Mouse (Mus musculus): ENCODE results near the gene Rxfp1. TPM values are rescaled to one million over a fixed set of nuclear protein-coding genes. Genes with fewer than 3 reads are reported as not detected.

Gene Rxfp1
- polyA plus RNA-seq, 1 experiment from 2014 or later: 0.29 TPM

- no peaks in the 10 kb centered on the region for H3K36me3 ChIP-seq (ENCODE audit: insufficient read depth, low read length)
- no peak for DNase-seq (ENCODE audit: low spot score)
- no peaks in the 10 kb centered on the region for H3K9me3 ChIP-seq (ENCODE audit: low read length)
- 68% methylated on average over 6 of the region's 6 CpGs for WGBS
- no peak for TF ChIP-seq EP300 (IDR thresholded peaks at IDR 0.05)
- no peak for TF ChIP-seq CTCF (IDR thresholded peaks at IDR 0.05)
- no peak overlapping the region for H3K4me2 ChIP-seq (replicated peaks; ENCODE audit: low read depth, low read length)
- ATAC-seq: no peak
- no peaks in the 10 kb centered on the region for H3K27me3 ChIP-seq (replicated peaks; ENCODE audit: insufficient read depth, low read length)
- no peak overlapping the region for H3K27ac ChIP-seq (ENCODE audit: low read length)
- H3K4me3 ChIP-seq (ENCODE audit: low read depth, low read length): no peak overlapping the region
- H3K9ac ChIP-seq (replicated peaks; ENCODE audit: low read depth): no peak overlapping the region
- no peaks in the 10 kb centered on the region for H3K4me1 ChIP-seq (ENCODE audit: insufficient read depth, low read depth, low read length)
Observed at GRCm38 (mm10) chr3:79745101-79745500, 7.4 kb upstream of the Rxfp1 start.

DNA sequence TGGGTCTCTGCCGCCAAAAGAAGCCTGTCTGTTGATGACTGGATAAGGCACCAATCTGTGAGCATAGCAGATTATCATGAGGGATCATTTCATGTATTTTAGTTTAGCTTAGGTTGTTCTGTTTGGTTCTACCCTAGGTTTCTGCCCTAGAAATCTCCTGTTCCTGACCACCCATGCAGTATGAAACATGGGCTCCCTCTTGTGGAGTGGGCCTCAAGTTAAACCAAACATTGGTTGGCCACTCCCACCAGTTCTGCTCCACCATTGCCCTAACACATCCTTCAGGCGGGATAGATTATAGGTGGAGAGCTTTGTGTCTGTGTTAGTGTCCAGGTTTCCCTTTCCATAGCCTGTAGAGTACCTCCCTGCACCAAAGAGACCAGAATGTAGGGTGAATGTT is 6.7 kb upstream of the Rxfp1 start:
- no peak for DNase-seq (ENCODE audit: low spot score)
- Histone ChIP-seq H3K9me3 (ENCODE audit: low read length) (no peaks in the 10 kb centered on the region), H3K27ac (ENCODE audit: low read length) (no peak overlapping the region), H3K9ac (replicated peaks; ENCODE audit: low read depth) (no peak overlapping the region), H3K4me2 (replicated peaks; ENCODE audit: low read depth, low read length) (no peak overlapping the region), H3K27me3 (replicated peaks; ENCODE audit: insufficient read depth, low read length) (no peaks in the 10 kb centered on the region), H3K4me3 (ENCODE audit: low read depth, low read length) (no peak overlapping the region), H3K36me3 (ENCODE audit: insufficient read depth, low read length) (no peaks in the 10 kb centered on the region), H3K4me1 (ENCODE audit: insufficient read depth, low read depth, low read length) (no peaks in the 10 kb centered on the region)
- no peak for ATAC-seq
- TF ChIP-seq CTCF (IDR thresholded peaks at IDR 0.05): peak; percentile 54
- TF ChIP-seq EP300 (IDR thresholded peaks at IDR 0.05): no peak
- WGBS: 86% methylated on average over 2 of the region's 2 CpGs

- H3K4me1 ChIP-seq (ENCODE audit: insufficient read depth, low read depth, low read length): no peaks in the 10 kb centered on the region
- no peaks in the 10 kb centered on the region for H3K9me3 ChIP-seq (ENCODE audit: low read length)
- no peak overlapping the region for H3K9ac ChIP-seq (replicated peaks; ENCODE audit: low read depth)
- no peak overlapping the region for H3K4me3 ChIP-seq (ENCODE audit: low read depth, low read length)
- no peak for DNase-seq (ENCODE audit: low spot score)
- no peak overlapping the region for H3K27ac ChIP-seq (ENCODE audit: low read length)
- H3K4me2 ChIP-seq (replicated peaks; ENCODE audit: low read depth, low read length): no peak overlapping the region
- no peaks in the 10 kb centered on the region for H3K36me3 ChIP-seq (ENCODE audit: insufficient read depth, low read length)
- no peaks in the 10 kb centered on the region for H3K27me3 ChIP-seq (replicated peaks; ENCODE audit: insufficient read depth, low read length)
- no peak for ATAC-seq
- TF ChIP-seq EP300 (IDR thresholded peaks at IDR 0.05) (no peak), CTCF (IDR thresholded peaks at IDR 0.05) (no peak)
- WGBS: 78% methylated on average over 2 of the region's 2 CpGs
Observed at GRCm38 (mm10) chr3:79740351-79740750, 2.7 kb upstream of the Rxfp1 start.

DNA sequence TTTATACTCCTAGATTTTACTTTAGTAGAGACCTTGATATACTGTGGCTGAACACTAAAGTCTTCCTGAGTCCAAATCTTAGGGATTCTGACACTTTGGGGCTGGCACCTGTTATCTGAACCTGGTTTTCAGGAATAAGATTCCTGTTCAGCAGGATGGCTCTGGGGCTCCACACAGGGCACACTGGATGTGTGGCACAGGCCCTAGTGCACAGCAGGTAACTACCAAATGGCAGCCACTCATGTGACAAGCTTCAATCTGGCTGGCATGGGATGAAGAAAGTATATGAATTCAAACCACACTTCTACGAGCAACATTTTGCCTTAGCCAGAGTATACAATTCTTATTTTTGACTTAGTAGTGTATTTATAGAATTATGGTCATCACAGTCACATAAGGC is 771 bp upstream of the Rxfp1 start:
- Histone ChIP-seq H3K9me3 (ENCODE audit: low read length) (no peaks in the 10 kb centered on the region), H3K27ac (ENCODE audit: low read length) (no peak overlapping the region)

GRCm38 (mm10) chr3:79726506-79727075 is 11.1 kb downstream of the Rxfp1 start:
- H3K27me3 ChIP-seq (replicated peaks; ENCODE audit: insufficient read depth, low read length): no peaks in the 10 kb centered on the region
- no peaks in the 10 kb centered on the region for H3K4me1 ChIP-seq (ENCODE audit: insufficient read depth, low read depth, low read length)
- H3K4me3 ChIP-seq (ENCODE audit: low read depth, low read length): no peak overlapping the region
- no peak for TF ChIP-seq CTCF (IDR thresholded peaks at IDR 0.05)
- peak; percentile 45; the same call in 1 of the 2 replicates for TF ChIP-seq EP300 (IDR thresholded peaks at IDR 0.05)
- DNase-seq (ENCODE audit: low spot score) (peak; percentile 72), ATAC-seq (peak; percentile 79)
- H3K4me2 ChIP-seq (replicated peaks; ENCODE audit: low read depth, low read length): no peak overlapping the region
- H3K9me3 ChIP-seq (ENCODE audit: low read length): no peaks in the 10 kb centered on the region
- 0 out of 2 replicates have a peak overlapping the region, but pooled peaks have one; percentile 12 for H3K27ac ChIP-seq (ENCODE audit: low read length)
- H3K36me3 ChIP-seq (ENCODE audit: insufficient read depth, low read length): no peaks in the 10 kb centered on the region
- H3K9ac ChIP-seq (replicated peaks; ENCODE audit: low read depth): no peak overlapping the region
- WGBS: 46% methylated on average over 14 of the region's 14 CpGs

More for the DNA sequence above, 771 bp upstream of the Rxfp1 start:
- Histone ChIP-seq H3K4me1 (ENCODE audit: insufficient read depth, low read depth, low read length) (no peaks in the 10 kb centered on the region), H3K27me3 (replicated peaks; ENCODE audit: insufficient read depth, low read length) (no peaks in the 10 kb centered on the region), H3K9ac (replicated peaks; ENCODE audit: low read depth) (no peak overlapping the region), H3K4me3 (ENCODE audit: low read depth, low read length) (no peak overlapping the region), H3K4me2 (replicated peaks; ENCODE audit: low read depth, low read length) (no peak overlapping the region), H3K36me3 (ENCODE audit: insufficient read depth, low read length) (no peaks in the 10 kb centered on the region)
- ATAC-seq (no peak), DNase-seq (ENCODE audit: low spot score) (no peak)
- 83% methylated on average over 1 of the region's 1 CpGs for WGBS
- TF ChIP-seq EP300 (IDR thresholded peaks at IDR 0.05) (no peak), CTCF (IDR thresholded peaks at IDR 0.05) (no peak)

DNA sequence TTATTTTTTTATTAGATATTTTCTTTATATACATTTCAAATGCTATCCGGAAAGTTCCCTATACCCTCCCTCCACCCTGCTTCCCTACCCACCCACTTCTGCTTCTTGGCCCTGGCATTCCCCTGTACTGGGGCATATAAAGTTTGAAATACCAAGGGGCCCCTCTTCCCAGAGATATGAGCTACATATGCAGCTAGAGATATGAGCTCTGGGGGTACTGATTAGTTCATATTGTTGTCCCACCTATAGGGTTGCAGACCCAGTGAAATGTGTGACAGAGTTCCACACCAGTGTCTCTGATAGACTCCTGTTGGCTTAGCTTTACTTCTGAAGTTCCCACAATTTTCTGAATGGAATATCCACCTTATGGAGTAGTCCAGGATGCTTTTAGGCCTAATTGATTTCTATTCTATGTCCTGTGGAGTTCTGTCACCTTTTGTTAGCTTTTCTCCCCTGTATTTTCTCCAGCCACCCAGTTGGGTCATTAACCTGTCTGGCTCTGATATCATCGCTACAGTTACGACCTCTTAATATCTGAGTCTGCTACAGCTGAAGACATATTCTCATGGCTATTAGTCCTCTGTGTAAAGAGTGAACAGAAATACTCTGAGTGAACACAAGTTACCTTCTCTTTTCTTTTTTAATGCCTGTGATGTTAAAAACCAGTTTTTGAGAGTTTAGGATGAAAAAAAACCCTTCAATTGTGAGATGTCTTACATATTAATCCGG is 16.8 kb downstream of the Rxfp1 start:
- H3K4me1 ChIP-seq (ENCODE audit: insufficient read depth, low read depth, low read length): no peaks in the 10 kb centered on the region
- no peak overlapping the region for H3K4me3 ChIP-seq (ENCODE audit: low read depth, low read length)
- no peak overlapping the region for H3K27ac ChIP-seq (ENCODE audit: low read length)
- no peak for TF ChIP-seq EP300 (IDR thresholded peaks at IDR 0.05)
- no peak for TF ChIP-seq CTCF (IDR thresholded peaks at IDR 0.05)
- no peak for DNase-seq (ENCODE audit: low spot score)
- no peak overlapping the region for H3K9ac ChIP-seq (replicated peaks; ENCODE audit: low read depth)
- no peaks in the 10 kb centered on the region for H3K27me3 ChIP-seq (replicated peaks; ENCODE audit: insufficient read depth, low read length)
- H3K9me3 ChIP-seq (ENCODE audit: low read length): no peaks in the 10 kb centered on the region
- H3K4me2 ChIP-seq (replicated peaks; ENCODE audit: low read depth, low read length): no peak overlapping the region
- 85% methylated on average over 4 of the region's 4 CpGs for WGBS
- H3K36me3 ChIP-seq (ENCODE audit: insufficient read depth, low read length): no peaks in the 10 kb centered on the region
- no peak for ATAC-seq
